ENCODE assay signal across 19 mouse cellular contexts in genomic region chr7:142595412-142595811, GRCm38 (mm10).
A peak's percentile ranks its signal among the peaks of the same experiment; 100 is the strongest.
DNase-seq lines count a peak whose midpoint lies in the region; ATAC-seq and TF ChIP-seq lines count a peak whose summit lies in the region.
"Had no signal": no experiment of that assay in that cellular context is flagged by ENCODE, and none has a peak within 500 bp of the region (broad histone marks: within the 10 kb centered on the region; RNA-seq: fewer than 3 reads in every experiment).

No protein-coding gene starts in this region.

- H3K9me3 ChIP-seq in heart, embryonic 13.5 days: no peaks in the 10 kb centered on the region
- H3K9me3 ChIP-seq in embryonic facial prominence, embryonic 10.5 days: no peaks in the 10 kb centered on the region
- H3K9me3 ChIP-seq in limb, embryonic 10.5 days (replicated peaks): no peaks in the 10 kb centered on the region
- no peaks in the 10 kb centered on the region for H3K9me3 ChIP-seq in limb, embryonic 14.5 days (ENCODE audit: control insufficient read depth, low read length)
- H3K9me3 ChIP-seq: forebrain, embryonic 15.5 days; hindbrain, embryonic 13.5 days had no signal

- no peak for ATAC-seq in heart, embryonic 13.5 days (ENCODE audit: extremely low read depth, insufficient number of reproducible peaks, low FRiP score, low TSS enrichment)
- ATAC-seq in limb, embryonic 14.5 days (ENCODE audit: low FRiP score, low read depth): no peak
- ATAC-seq: activated CD4-positive, CD25-positive, alpha-beta regulatory T cell, adult 4 months; forebrain, embryonic 15.5 days; hindbrain, postnatal 0 days; Patski had no signal

- DNase-seq in heart, adult 8-10 months (ENCODE audit: low spot score): no peak
- DNase-seq in embryonic facial prominence, embryonic 10.5 days (ENCODE audit: low spot score): no peak
- peak; percentile 61 for DNase-seq in limb, embryonic 10.5 days (ENCODE audit: low spot score)
- DNase-seq in limb, embryonic 14.5 days (ENCODE audit: low spot score): peak; percentile 58
- no peak for DNase-seq in gastrocnemius, adult 8-10 months (ENCODE audit: low spot score in 2 of 2)
- DNase-seq in left cerebral cortex, postnatal 25 days (ENCODE audit: low spot score in 2 of 2): no peak
- DNase-seq: adrenal gland, postnatal 14 days; cerebellum, adult 2 months; cerebellum, postnatal 10 days; gastrocnemius, postnatal 10 days; heart, adult 2 months; heart, postnatal 10 days; heart, postnatal 4 days had no signal

- no peaks in the 10 kb centered on the region for H3K36me3 ChIP-seq in heart, embryonic 13.5 days
- no peaks in the 10 kb centered on the region for H3K36me3 ChIP-seq in embryonic facial prominence, embryonic 10.5 days (replicated peaks)
- H3K36me3 ChIP-seq in limb, embryonic 10.5 days: no peaks in the 10 kb centered on the region
- H3K36me3 ChIP-seq in limb, embryonic 14.5 days (ENCODE audit: control insufficient read depth, insufficient read depth, low read length): no peaks in the 10 kb centered on the region
- H3K36me3 ChIP-seq: forebrain, embryonic 15.5 days; hindbrain, embryonic 13.5 days had no signal

- H3K4me1 ChIP-seq in heart, embryonic 13.5 days: peaks cover 43% of the 10 kb centered on the region
- H3K4me1 ChIP-seq in embryonic facial prominence, embryonic 10.5 days: peaks cover 33% of the 10 kb centered on the region
- H3K4me1 ChIP-seq in limb, embryonic 10.5 days: peaks cover 76% of the 10 kb centered on the region
- peaks cover 70% of the 10 kb centered on the region for H3K4me1 ChIP-seq in limb, embryonic 14.5 days (ENCODE audit: control insufficient read depth, insufficient read depth, low read length)

- no peaks in the 10 kb centered on the region for H3K27me3 ChIP-seq in heart, embryonic 13.5 days (replicated peaks)
- no peaks in the 10 kb centered on the region for H3K27me3 ChIP-seq in embryonic facial prominence, embryonic 10.5 days (replicated peaks; ENCODE audit: low read depth, poor library complexity, severe bottlenecking)
- H3K27me3 ChIP-seq in limb, embryonic 10.5 days (ENCODE audit: low read depth, poor library complexity, severe bottlenecking): no peaks in the 10 kb centered on the region
- no peaks in the 10 kb centered on the region for H3K27me3 ChIP-seq in limb, embryonic 14.5 days (ENCODE audit: control insufficient read depth, insufficient read depth, low read length)
- H3K27me3 ChIP-seq: forebrain, embryonic 15.5 days; hindbrain, embryonic 13.5 days had no signal

- intact Hi-C loops in left cerebral cortex, postnatal 25 days (cut with DNase I): no loop called here

- 0% methylated on average over 1 of the region's 1 CpGs for WGBS in heart, embryonic 13.5 days
- 42% methylated on average over 1 of the region's 1 CpGs for WGBS in embryonic facial prominence, embryonic 10.5 days
- 35% methylated on average over 1 of the region's 1 CpGs for WGBS in limb, embryonic 10.5 days
- WGBS in limb, embryonic 14.5 days: 0% methylated on average over 1 of the region's 1 CpGs

- 0 out of 2 replicates have a peak overlapping the region, but pooled peaks have one; percentile 1 for H3K27ac ChIP-seq in heart, embryonic 13.5 days (replicated peaks)
- peak overlapping the region; percentile 44; the same call in 1 of the 2 replicates for H3K27ac ChIP-seq in embryonic facial prominence, embryonic 10.5 days (replicated peaks)
- peak overlapping the region; percentile 80 for H3K27ac ChIP-seq in limb, embryonic 10.5 days
- H3K27ac ChIP-seq in limb, embryonic 14.5 days (replicated peaks; ENCODE audit: low read depth, low read length): 0 out of 2 replicates have a peak overlapping the region, but pooled peaks have one; percentile 43
- H3K27ac ChIP-seq: forebrain, embryonic 15.5 days; heart, adult 2 months; hindbrain, embryonic 13.5 days; hindbrain, postnatal 0 days had no signal

- no peak overlapping the region for H3K9ac ChIP-seq in heart, embryonic 13.5 days
- no peak overlapping the region for H3K9ac ChIP-seq in limb, embryonic 14.5 days (ENCODE audit: low read depth, low read length, severe bottlenecking)
- H3K9ac ChIP-seq: forebrain, embryonic 15.5 days; hindbrain, embryonic 13.5 days had no signal

- no peak for TF ChIP-seq POLR2A in limb, embryonic 14.5 days (IDR thresholded peaks at IDR 0.05; ENCODE audit: borderline replicate concordance, extremely low read depth, insufficient read depth, insufficient read length)

- H3K4me2 ChIP-seq in heart, embryonic 13.5 days: no peak overlapping the region
- H3K4me2 ChIP-seq in limb, embryonic 14.5 days (replicated peaks; ENCODE audit: low read depth, low read length, severe bottlenecking): no peak overlapping the region
- H3K4me2 ChIP-seq: forebrain, embryonic 15.5 days; hindbrain, embryonic 13.5 days had no signal

- H3K4me3 ChIP-seq in heart, embryonic 13.5 days: no peak overlapping the region
- no peak overlapping the region for H3K4me3 ChIP-seq in embryonic facial prominence, embryonic 10.5 days
- H3K4me3 ChIP-seq in limb, embryonic 10.5 days: no peak overlapping the region
- no peak overlapping the region for H3K4me3 ChIP-seq in limb, embryonic 14.5 days (replicated peaks; ENCODE audit: low read length)
- H3K4me3 ChIP-seq: forebrain, embryonic 15.5 days; heart, adult 2 months; hindbrain, embryonic 13.5 days had no signal

Comparison
In these comparisons a context has a peak if more than half of its experiments do, and no peak if none do; other contexts are left out.
1. H3K27ac ChIP-seq: peak in every context shown above with its lines; median percentile 80 in limb, embryonic 10.5 days; 44 in embryonic facial prominence, embryonic 10.5 days; 43 in limb, embryonic 14.5 days; 1 in heart, embryonic 13.5 days.
2. DNase-seq: peak in limb, embryonic 10.5 days (single experiment) and limb, embryonic 14.5 days (single experiment); none in heart, adult 8-10 months (single experiment), embryonic facial prominence, embryonic 10.5 days (single experiment), gastrocnemius, adult 8-10 months (0 of 2) and left cerebral cortex, postnatal 25 days (0 of 2).